Mouse (Mus musculus) NIH3T3 (cell line): ENCODE data around the gene Tmem108.

ENCODE experiments used
- DNase-seq: peaks from one replicate; pipeline ENCODE4 v3.0.0-alpha.2; 2012; ENCODE audit warnings: low read depth

Gene Tmem108

DNA sequence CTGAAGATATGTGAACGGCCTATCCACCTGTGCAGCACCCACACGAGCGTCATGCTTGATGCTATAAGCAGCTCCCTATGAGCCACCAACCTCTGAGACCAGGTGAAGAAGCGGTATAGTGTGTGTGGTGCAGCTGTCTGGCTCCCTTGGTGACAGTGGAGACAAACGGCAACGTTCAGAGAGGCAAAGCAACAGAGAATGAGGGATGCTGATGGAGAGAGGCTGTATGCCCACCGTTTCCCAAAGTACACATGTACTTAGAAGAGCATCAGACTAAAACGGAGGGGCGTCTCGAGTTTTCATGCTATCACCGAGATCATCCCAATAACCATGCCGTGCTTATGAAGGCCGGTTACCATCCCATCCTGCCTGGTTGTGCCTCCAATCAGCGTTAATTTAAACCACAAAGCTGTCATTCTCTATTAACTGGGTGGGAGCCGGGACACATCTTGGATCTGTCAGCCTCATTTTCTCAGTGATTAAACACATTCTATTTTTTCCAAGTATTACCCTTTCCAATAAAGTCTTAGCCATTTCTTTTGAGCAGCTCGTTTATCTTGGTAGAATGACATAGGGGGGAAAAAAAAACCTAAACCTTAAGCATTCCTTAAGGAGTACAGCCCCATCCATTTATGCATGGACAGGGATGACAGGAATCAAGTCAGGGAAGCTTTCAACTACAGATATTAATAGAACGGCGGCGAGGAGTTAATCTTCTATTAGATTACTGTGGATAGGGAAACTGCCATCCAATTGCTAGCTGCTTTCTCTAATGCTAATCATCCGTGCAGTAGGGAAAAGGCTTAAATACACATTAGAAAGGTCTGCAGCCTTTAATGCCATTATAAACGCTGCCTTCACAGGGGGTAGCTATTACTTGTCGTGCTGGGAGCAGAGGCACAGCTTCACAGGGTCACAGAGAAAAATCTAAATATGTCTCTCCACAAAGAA, 214.7 kb downstream of the Tmem108 start:
- DNase-seq = no peak

DNA sequence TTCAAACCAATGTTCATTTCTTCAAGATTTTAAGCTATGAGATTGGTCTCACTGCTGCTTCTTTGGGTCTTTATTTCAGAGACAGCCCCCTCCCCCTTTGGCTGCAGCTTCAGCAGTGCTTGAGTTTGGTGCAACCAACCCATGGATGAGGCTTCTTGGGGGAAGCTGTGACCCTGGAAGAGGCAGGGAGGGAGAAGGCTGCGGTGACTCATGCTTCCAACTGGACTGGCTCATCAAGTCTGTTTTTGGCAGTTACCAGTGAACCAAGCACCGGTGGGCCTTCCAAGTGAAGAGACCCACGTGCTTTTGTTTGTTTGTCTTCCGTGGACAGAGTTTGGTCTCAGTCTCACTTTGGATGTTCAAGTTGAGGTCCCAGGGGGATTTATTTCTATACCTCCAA, 215.9 kb downstream of the Tmem108 start:
- DNase-seq = no peak

DNA sequence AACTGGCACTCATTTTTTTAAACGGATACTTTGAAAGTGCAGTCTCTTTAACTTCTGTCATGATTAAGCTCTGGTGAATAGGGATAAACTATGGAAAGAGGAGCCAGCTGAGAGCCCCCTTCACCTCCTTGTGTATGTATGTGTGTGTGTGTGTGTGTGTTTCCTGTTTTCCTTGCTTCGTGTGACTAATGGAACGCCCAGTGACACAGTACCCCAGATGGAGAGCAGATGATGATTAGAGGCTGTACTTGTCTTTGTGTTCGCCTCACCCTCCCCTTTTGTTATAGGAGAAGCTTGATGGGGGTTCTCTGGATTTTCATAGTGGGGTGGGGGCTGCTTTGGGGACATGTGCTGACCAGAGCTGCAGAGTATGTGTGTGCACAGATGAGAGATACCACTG, 216.4 kb downstream of the Tmem108 start:
- no peak for DNase-seq

DNA sequence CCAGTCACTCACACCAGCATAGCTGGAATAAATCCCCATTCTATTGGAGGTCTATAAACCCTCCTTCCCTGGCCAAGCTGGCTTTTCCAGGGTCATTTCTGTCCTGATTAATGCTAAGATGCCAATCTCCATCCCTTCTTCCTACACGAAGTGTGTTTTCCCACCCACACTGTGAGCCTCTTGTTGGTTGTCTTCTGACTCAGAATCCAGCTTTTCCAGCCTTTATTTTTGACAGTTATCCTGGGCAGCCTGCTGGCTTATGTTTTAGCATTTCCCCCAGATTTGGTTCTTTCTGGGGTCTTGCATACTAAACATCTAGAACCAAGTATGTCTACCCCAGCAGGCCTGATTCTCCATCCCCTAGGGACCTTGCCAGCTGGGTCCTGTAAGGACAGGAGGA, 217.0 kb downstream of the Tmem108 start:
- no peak for DNase-seq

DNA sequence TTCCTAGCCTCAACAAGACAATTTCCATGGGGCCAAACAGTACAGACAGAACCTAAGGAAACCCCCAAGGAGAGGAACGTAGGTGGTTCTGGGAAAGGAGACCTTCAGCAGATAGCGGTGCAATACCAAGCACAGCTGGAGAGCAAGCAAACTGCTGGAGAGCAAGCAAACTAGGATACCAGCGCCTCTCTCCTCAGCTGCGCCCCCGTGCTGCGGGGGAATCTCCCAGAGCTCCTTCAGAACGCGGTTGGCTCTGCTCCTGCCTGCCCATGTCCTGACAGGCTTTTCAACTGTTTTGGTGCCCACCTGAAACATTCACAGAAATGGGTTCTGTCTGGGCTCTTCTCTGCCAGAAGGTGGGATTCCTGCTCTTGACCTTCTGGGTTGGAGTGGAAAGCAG, 221.1 kb downstream of the Tmem108 start:
- no peak for DNase-seq

DNA sequence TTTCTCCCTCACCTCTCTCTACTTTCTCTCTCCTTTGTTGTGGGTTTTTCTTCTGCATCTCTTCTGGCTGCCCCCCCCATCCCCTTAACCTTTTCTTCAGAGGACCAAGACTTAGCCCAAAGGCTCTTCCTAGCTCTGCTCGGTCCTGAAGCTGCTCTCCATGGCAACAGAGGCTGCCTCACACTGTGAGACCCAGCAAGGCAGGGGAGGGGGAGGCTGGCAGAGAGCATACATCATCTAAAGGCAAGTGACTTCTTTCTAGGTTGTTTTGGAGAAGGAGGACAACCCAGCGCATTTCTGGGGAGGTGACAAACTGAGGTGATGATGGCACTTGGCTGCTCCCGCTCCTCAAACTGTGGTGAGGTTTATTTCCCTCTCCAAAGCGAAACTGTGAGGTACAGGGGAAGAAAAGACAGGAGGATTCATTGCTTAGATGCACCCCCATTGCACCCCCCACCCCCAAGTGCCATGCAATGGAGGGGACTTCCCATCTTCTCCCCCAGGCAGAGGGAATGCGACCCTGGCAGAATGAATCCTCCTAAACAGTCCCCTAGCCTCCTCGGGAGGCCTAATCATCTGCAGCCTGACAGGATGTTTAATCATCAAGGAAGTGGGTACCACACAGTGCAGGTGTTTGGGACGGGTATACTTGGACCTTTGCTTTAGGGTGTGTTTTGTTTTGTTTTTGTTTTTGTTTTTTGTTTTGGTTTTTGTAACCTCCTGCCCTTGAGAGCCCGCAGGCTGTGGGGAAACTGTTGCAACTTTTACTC, 223.4 kb downstream of the Tmem108 start:
- DNase-seq = no peak

DNA sequence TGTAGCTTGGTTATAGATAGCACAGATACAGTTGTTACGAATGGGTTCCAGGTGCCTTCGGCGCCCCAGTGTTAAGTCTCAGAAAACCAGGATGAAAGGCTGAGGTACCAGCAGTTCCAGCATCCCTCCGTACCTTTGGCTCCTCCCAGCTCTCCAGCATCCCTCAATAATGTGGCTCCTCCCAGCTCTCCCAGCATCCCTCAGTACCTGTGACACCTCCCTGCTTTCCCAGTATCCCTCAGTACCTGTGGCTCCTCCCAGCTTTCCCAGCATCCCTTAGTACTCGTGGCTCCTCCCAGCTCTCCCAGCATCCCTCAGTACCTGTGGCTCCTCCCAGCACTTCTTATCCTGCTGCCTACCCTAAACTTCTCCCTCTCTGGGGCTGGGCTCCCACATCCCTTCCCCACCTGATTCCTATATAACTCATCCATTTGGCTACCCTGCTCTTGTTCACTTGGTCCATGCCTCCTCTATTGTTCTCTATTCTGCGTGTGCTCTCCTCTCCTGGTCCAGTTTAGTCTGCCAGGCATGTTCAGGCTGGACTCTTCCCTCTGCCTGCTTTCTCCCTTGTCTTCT, 225.5 kb downstream of the Tmem108 start:
- no peak for DNase-seq

DNA sequence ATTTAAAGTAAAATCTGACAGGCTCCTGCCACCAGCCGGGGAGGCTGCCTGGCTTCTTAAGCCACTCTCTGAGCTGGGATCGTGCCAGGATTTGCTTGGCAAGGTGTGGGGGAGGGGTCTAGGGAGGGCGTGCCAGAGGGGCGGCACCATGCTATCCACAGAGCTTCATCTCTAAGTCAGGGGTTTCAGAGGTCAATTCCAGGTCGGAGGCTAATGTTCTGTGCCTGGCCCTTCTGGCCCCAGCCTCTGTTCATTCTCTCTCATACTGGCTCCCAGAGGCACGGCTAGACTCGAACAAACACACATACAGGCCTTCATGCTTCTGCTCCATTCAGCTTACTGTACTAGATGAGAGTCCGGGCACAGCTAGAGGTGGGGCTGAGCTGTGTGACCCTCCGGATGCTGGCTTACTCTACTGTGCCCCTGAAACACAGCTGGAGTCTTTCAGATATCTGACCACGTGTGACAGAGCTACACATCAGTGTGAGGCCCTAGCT, 236.5 kb downstream of the Tmem108 start:
- DNase-seq = no peak

DNA sequence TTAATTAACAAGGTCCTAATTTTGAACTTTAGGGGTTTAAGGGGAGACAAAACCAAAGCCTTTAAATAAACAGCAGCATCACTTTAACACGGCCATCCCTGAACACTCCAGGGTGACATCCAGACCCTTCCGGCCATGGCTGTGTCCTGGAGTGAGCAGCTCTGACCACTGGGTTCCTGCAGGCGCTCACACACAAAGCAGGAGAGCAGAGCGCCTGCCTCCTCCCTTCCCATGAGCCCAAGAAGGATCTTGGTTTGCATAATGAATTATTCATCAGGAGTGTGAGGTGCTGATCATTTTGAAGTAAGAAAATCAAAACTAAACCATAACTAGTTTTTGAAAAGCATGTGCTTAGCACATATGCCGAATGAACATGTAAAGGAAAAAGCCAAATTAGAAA, 237.0 kb downstream of the Tmem108 start:
- DNase-seq = no peak

DNA sequence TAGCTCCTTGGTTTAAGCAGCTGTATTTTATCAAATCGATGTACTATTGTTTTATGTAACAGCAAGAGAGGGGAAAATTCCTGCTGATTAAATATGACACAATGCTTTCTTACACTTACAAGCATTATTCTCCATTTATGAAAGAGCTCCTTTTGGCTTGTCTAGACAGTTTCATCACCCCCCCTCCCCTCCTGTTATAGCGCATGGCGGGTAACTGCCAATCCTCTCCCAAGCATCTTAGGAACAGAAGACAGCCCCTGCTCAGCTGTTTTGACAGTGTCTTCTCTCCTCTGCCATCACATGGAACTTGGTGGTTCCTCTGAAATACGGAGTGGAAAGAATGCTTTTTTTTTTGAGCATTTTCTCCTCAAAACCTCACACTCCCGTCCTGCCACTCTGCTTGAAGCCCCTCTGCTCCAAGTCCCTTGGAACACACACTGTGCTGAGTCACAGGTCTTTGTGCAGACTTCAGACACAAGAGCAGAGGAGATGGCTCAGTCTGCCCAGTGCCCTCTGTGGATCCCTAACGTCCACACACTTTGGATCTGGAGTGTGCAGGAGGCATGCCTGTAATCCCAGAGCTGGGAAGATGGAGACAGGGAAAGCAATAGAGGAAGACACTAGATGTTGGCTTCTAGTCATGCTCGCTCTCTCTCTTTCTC, 237.8 kb downstream of the Tmem108 start:
- DNase-seq = no peak

DNA sequence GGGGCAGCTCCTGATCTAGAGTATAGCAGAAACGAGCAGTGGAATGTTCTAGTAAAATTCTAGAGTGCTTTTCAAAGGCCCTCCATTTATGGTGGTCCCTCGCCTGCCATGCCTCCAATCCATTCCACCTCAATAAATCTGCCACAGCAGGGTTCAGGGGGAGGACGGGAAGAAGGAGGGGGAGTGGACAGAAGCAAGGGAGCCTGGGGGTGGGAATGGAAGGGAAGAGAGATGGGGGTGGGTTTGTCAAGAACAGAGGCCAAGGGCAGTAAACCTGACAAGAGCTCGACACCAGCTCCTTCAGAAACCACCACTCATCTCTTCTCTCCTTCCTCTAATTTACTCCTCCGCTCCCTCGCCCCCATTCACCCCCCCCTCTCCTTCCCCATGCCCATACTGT, 238.6 kb downstream of the Tmem108 start:
- no peak for DNase-seq

DNA sequence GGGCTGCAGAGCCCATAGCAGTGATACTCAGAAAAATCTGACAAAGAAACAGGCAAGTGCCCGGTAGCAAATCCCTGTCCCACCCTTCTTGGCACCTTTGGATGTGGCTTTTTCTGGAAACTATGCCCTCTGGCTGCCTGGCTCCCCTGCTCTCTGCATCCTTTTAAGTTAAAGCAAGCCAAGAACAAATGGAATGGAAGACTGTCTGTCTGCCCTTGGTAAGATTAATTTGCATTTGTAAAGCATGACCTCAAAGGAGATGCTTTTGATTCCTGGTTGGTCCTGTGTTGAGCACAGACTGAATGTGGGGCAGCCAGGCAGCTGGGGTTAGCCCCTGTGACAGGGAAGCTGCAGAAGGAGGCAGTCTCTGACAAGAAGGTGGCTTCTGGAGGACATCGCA, 247.8 kb downstream of the Tmem108 start:
- no peak for DNase-seq

DNA sequence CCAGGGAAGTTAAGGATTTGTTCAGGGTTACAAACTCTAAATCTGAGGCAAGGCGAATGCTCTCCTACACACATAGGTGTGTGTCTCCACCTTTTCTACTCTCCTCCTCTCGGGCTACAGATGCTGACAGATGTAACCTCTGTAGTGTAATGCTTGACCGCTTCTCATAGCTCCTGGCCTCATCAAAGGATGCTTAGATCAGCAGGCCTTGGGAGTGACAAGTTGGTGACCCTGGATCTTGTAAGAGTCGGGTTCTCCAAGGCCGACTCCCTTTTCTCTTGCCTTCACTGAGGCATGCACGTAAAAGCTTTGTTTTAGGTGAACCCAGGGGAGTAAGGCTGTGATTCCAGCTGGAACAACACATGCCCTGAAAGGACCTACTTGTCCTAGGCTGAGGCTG, 249.4 kb downstream of the Tmem108 start:
- DNase-seq = no peak

DNA sequence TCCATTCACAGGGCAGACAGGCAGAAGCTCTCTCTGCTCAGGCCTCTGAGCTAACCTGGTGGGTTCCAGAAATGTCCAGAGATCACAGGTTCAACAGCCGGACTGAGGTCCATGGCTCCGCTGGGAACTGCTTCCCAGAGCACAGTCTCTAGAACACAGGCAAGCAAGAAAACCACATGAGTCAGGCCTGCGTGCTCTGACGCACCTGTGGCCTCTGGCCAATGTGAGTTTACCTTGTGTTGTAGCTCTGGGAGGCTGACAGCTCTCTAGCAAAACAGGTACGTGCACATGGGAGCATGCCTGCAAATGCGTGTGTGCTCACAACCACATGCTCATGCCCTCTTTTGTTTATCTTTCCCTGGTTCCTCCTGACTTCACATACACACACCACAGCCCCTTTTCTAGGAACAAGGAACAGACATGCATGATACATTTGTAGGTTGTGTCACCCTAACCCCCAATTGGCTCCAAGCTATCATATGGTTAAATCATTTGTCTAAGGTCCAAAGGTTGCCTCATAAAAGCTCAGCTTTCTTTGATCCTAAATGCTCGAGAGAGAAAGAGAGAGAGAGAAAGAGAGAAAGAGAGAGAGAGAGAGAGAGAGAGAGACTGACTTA, 254.6 kb downstream of the Tmem108 start:
- DNase-seq = no peak

DNA sequence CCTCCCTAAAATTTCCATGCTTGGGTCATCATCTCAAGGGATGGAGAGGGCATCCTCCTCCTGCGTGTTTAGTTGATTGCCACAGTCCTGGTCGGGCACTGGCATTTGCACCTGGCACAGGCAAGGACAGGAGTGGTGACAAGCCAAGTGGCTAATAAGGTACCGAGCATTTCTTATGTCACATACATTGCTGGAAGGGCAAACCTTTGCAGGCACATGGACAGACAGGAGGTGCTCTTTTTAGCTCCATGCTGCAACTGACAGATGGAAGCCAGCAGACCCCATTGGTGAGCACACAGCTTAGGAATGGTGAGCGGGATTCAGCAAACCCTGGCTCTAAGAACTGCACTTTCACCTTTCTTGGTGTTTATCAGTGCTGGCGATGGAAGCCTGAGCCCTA, 256.6 kb downstream of the Tmem108 start:
- DNase-seq = no peak

DNA sequence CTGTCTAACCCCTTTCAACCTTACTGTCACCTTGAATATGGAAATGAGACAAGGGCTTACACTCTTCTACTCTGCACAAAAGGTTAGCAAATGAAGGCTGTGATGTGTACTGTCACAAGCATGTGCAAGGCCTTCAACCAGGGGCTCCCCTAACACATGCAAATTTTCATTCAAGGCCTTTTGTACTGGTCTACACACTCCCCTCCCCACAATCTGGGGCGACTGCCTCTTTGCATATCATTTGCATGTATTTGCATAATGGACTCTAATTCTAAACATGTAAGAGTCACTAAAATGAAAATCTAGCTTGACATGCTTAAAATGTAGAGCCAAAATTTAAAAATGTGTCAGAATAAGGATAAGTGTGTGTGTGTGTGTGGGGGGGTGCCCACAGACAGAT, 257.0 kb downstream of the Tmem108 start:
- no peak for DNase-seq

DNA sequence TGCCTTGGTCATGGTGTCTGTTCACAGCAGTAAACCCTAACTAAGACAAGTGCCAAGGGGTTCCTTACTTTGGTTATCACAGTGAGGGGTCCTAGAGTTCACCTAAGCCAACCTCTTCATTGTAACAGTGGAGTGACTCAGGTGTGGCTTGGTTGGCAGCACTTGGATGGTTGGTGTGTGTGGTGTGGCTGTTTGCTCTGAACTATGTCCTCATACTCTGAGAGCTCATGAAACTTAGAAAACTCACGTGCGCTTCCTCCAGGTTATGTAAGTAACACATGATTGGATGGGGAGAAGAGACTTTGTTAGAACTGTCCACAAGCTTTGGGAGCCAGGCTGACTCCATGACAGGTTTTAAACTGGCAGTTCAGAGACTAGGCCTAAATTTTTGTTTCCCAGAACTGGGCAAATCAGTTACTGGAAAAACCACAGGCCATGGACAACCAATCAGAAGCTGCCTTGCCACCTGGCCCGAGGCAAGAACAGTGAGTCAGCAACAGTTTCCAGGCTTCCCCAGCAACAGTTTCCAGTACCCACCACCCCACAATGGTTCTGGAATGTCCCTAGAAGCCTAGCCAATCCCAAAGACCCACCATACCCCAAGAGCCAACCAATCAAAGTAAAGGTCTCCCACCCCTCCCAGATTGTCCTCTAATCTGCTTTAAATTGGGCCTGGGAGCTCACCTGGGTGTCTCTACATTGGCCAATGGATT, 257.9 kb downstream of the Tmem108 start:
- DNase-seq = peak; percentile 12

DNA sequence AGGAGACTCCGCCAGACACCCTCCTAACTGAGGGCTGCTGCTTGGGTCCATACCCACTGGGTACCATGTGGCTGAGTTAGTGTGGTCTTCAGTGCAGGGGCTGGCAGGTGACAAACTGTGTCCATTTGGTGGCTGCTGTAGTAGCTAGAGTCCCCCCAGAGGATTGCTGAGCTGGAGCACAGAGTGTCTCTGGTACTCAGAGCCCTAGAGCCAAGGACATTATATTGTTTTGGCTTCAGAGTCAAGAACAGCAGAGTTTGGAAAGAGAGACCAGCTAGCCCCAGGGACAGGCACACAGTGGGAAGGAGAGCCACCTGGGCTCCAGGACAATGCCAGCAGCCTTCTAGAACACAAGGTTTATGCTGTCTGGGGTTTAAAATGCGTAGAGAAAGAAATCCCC, 259.0 kb downstream of the Tmem108 start:
- no peak for DNase-seq

DNA sequence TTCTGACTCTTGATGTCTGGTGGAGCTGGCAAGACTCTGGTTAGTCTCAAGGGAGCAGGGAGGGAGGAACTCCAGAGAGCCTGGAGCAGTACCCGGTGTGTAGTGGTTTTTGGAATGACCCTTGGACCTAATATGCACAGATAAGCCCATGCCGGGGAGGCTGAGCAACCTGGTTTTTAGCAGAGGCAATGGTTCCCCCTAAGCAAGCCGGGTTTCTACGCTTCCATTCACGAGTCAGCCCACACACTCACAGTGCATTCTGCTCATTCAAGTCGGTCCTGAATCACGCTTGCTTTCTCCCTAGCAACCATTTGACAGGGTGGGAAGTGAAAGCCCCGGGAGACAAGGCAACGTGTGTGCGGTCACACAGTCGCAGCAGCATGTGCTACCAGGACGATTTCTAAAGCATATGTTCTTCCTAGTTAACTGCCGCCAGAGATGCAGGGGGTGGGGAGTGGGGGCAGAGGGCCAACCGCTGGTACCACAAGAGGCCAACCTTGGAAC, 259.7 kb downstream of the Tmem108 start:
- DNase-seq = no peak

DNA sequence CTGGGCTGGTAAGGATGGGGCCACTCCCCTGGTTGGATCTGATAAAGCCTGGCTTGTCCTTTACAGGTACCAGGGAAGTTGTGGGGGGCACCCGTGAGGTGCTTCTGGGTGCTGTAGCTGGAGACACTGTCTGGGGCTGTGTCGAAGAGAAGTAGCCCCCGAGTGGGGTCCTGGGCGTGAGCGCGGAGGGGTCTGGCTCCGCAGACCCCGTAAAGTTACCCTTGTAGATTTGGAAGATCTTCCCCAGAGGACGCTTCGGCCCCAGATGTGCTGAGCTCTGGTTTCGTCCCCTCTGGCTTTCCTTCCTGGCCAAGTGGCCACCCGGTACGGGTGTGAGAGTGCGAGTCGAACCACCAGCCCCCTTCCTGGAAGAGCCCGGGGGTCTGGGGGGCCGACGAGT, 262.3 kb downstream of the Tmem108 start:
- no peak for DNase-seq

DNA sequence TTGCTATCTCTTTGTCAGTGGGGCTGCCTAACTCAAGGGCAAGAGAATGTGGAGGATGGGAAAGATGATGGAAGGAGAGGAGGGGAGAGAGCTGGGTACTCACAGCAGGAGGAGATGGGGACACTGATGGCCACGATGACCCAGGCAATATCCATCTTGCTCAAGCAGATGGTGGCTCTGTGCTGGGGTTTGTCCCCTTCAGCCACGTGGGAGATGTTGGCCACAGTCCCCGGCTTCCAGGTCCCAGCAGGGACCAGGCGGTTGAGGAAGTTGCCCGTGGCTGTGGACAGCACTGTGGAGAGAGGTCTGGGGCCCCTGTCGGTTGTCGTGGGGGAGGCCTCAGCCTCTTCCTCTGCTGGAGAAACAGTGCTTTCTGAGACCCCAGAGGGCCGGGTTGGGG, 262.9 kb downstream of the Tmem108 start:
- no peak for DNase-seq
